Mouse (Mus musculus) hindbrain, embryonic 13.5 days (tissue): ENCODE measurements around the gene Nsdhl. TPM values are rescaled to one million over a fixed set of nuclear protein-coding genes. Genes with fewer than 3 reads are reported as not detected.
A peak's percentile ranks its signal among the peaks of the same experiment; 100 is the strongest.

Experiments used
- ATAC-seq: fragments of 200-750 bp; cut with Nextera tagmentation; 2 replicates; pipeline ENCODE4 v1.8.0; 2017; ENCODE audit warnings: moderate TSS enrichment; ENCODE audit not compliant: low FRiP score
- H3K27ac ChIP-seq: fragments of 300-500 bp; sonication (generic); 2 replicates; pipeline ENCODE4 v1.5.1; 2015; ENCODE audit warnings: inconsistent platforms, mild to moderate bottlenecking, moderate library complexity
- H3K27me3 ChIP-seq: fragments of 300-500 bp; sonication (generic); 2 replicates; pipeline ENCODE4 v1.6.1; 2015; ENCODE audit warnings: mild to moderate bottlenecking, inconsistent platforms
- H3K36me3 ChIP-seq: fragments of 300-500 bp; sonication (generic); 2 replicates; pipeline ENCODE4 v1.6.1; 2015; ENCODE audit warnings: mild to moderate bottlenecking, inconsistent platforms
- H3K4me1 ChIP-seq: fragments of 300-500 bp; sonication (generic); replicated peaks from 2 replicates; pipeline ENCODE4 v1.6.1; 2015; ENCODE audit warnings: inconsistent platforms
- H3K4me2 ChIP-seq: fragments of 300-500 bp; sonication (generic); 2 replicates; pipeline ENCODE4 v1.6.1; 2015; ENCODE audit warnings: inconsistent platforms, mild to moderate bottlenecking, moderate library complexity
- H3K4me3 ChIP-seq: fragments of 300-500 bp; sonication (generic); 2 replicates; pipeline ENCODE4 v1.5.1; 2015; ENCODE audit warnings: mild to moderate bottlenecking, inconsistent platforms
- H3K9ac ChIP-seq: fragments of 300-500 bp; sonication (generic); 2 replicates; pipeline ENCODE4 v1.6.1; 2015; ENCODE audit warnings: mild to moderate bottlenecking, inconsistent platforms
- H3K9me3 ChIP-seq: fragments of 300-500 bp; sonication (generic); 2 replicates; pipeline ENCODE4 v1.6.1; 2016; ENCODE audit warnings: inconsistent platforms
- WGBS: fragments of 180-500 bp; shearing (Covaris S2); methylation state at CpG from one replicate; pipeline ENCODE4 v1.1.7; 2015; 5-methylcytosine and 5-hydroxymethylcytosine counted together
- polyA plus RNA-seq: library from polyadenylated mRNA; unstranded; fragments of >200 nt; fragmentation: Nextera tagmentation; extraction: Ambion mirVana; gene quantifications from 2 replicates; pipeline ENCODE4 v1.2.1, GENCODE M21; 2015

The Nsdhl gene
- polyA plus RNA-seq, 1 experiment from 2014 or later, result 44.4 TPM

DNA sequence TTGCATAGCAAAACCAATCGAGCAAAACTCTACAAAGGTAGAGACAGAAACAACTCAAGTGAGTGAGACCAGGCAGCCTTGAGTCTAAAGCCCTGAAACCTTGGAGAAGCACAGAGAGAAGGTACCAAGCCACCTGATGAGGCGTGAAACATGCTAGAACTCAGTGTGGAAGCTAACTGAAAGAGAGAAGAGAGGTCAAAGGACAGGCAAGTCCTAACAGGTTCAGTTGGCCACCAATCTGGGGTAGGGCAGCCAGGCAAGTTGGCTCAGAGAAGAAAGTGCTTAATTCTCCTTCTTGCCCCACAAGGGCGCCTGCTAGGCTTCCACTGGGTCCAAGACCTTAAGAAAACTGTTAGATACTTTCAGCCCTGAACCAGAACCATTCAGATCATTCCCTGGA is 43.2 kb downstream of the Nsdhl start:
- no peaks in the 10 kb centered on the region for H3K9me3 ChIP-seq
- ATAC-seq, result no peak
- no peak overlapping the region for H3K9ac ChIP-seq
- peaks cover 16% of the 10 kb centered on the region for H3K36me3 ChIP-seq
- no peaks in the 10 kb centered on the region for H3K27me3 ChIP-seq
- H3K27ac ChIP-seq, result no peak overlapping the region
- no peak overlapping the region for H3K4me2 ChIP-seq
- no peak overlapping the region for H3K4me3 ChIP-seq
- WGBS, result 80% methylated on average over 3 of the region's 3 CpGs
- no peaks in the 10 kb centered on the region for H3K4me1 ChIP-seq

DNA sequence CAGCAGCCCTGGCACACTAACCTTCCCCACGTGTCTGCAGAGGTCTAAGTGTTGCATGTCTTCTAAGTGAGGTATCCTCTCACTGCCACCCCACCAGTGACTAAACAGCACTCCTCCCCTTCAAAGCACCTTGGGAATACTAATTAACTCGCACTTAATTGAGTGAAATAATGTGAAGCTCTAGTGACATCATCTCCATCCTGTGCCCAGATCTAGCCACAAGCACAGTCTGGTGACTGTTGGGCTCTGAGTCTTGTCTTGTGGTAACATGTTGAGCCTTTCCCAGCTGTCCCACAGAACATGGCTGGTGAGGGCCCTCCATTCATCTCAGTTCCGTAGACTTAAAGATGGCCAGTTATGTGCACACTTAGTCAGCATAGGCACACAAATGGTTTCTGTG is 44.4 kb downstream of the Nsdhl start:
- no peaks in the 10 kb centered on the region for H3K9me3 ChIP-seq
- no peak for ATAC-seq
- 82% methylated on average over 3 of the region's 3 CpGs for WGBS

DNA sequence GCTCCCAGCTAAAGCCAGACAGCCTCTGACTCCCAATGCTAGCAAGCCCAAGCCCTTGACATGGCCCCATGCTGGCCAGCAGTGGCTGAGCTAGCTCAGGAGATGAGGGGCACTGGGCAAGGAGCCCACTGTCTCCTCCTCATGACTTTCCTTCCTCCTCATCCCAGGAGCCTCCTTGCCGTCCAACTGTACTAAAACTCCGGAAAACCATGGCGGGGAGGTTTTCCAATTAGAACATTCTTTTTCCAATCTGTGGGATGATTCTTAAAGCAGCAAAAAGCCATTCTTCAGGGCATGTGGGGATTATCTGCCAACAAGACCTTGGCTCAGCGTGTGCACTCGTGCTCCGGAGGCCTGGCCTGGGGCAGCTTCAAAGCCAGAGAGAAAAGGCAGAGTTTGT is 64.5 kb downstream of the Nsdhl start:
- H3K9me3 ChIP-seq, result no peaks in the 10 kb centered on the region
- peaks cover 11% of the 10 kb centered on the region; the same call in 1 of the 2 replicates for H3K27me3 ChIP-seq
- no peak for ATAC-seq
- no peaks in the 10 kb centered on the region for H3K36me3 ChIP-seq
- no peaks in the 10 kb centered on the region for H3K4me1 ChIP-seq
- 82% methylated on average over 6 of the region's 6 CpGs for WGBS
- H3K4me2 ChIP-seq, result no peak overlapping the region
- H3K27ac ChIP-seq, result no peak overlapping the region
- no peak overlapping the region for H3K4me3 ChIP-seq
- no peak overlapping the region for H3K9ac ChIP-seq

More for the DNA sequence above, 44.4 kb downstream of the Nsdhl start:
- no peak overlapping the region for H3K27ac ChIP-seq
- H3K36me3 ChIP-seq, result peaks cover 11% of the 10 kb centered on the region
- H3K4me3 ChIP-seq, result no peak overlapping the region
- no peaks in the 10 kb centered on the region for H3K27me3 ChIP-seq
- no peak overlapping the region for H3K9ac ChIP-seq
- no peak overlapping the region for H3K4me2 ChIP-seq
- H3K4me1 ChIP-seq, result no peaks in the 10 kb centered on the region

DNA sequence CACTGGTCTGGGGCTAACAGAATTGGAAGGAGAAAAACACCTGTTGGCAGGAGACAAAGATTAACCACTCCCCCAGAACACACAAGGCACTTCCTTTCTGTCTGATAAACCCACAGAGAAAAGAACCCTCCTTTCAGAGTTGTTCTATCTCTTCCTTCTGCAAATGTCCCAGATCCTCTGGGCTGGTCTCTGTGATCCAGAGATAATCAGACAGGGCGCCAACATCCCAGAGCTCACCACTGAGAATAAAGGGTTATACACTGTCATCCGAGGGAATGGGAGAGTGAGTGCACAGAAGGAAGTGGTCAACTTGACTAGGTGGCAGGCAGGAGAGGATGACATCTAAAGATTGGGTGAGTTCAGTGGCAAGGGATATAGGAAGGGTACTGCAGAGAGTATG is 67.2 kb downstream of the Nsdhl start:
- H3K9ac ChIP-seq, result no peak overlapping the region
- no peak overlapping the region for H3K4me2 ChIP-seq
- no peaks in the 10 kb centered on the region for H3K9me3 ChIP-seq
- peaks cover 11% of the 10 kb centered on the region; the same call in 1 of the 2 replicates for H3K27me3 ChIP-seq
- no peaks in the 10 kb centered on the region for H3K4me1 ChIP-seq
- no peak overlapping the region for H3K4me3 ChIP-seq
- H3K36me3 ChIP-seq, result no peaks in the 10 kb centered on the region
- 90% methylated on average over 2 of the region's 2 CpGs for WGBS
- no peak overlapping the region for H3K27ac ChIP-seq
- no peak for ATAC-seq

DNA sequence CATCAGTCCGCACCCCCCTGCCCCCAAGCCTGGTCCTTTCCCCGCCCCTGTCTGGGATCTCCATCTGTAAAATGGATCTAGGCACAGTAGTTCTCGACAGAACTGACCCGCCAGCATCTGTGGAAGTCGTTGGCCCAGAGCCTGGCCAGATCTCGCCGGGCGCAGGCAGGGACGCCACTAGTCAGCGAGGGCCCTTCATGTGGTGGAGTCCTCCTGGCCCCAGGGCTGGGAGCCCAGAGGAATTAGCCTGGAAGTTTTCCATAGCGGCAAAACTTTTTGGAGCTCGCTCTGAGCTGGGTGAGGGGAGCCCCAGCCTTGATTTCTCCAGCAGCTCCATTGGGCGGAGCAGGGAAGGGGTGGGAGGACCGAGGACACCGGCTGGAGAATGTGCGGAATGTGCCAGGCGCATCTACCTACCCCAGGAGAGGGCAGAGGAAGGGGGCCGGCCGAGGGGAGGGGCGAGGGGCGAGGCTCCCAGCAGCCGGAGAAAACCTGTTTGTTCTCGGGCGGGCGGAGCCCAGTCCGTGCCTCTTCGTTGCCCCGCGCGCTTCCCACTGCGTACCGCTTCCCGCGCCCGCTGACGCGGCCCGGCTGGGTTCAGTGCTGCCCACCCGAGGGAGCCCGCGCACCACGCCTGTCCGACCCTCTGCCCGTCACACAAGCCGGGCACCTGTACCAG is 68.6 kb downstream of the Nsdhl start, which contains the start of gene Zfp185:
Gene Zfp185 (plus strand): TSS at position 499 of the 679 bp plus-strand sequence.
- H3K36me3 ChIP-seq, result no peaks in the 10 kb centered on the region
- peak within 1 kb of the TSS; percentile 19; the same call in 1 of the 2 replicates for H3K9ac ChIP-seq
- peak; percentile 72 for ATAC-seq
- peak within 1 kb of the TSS; percentile 37 for H3K4me3 ChIP-seq
- 22% methylated on average over 42 of the region's 45 CpGs for WGBS
- no peak within 1 kb of the TSS for H3K27ac ChIP-seq
- H3K4me2 ChIP-seq, result peak within 1 kb of the TSS; percentile 60
- H3K9me3 ChIP-seq, result no peaks in the 10 kb centered on the region
- H3K4me1 ChIP-seq, result no peaks in the 10 kb centered on the region
- H3K27me3 ChIP-seq, result peaks cover 11% of the 10 kb centered on the region; the same call in 1 of the 2 replicates

DNA sequence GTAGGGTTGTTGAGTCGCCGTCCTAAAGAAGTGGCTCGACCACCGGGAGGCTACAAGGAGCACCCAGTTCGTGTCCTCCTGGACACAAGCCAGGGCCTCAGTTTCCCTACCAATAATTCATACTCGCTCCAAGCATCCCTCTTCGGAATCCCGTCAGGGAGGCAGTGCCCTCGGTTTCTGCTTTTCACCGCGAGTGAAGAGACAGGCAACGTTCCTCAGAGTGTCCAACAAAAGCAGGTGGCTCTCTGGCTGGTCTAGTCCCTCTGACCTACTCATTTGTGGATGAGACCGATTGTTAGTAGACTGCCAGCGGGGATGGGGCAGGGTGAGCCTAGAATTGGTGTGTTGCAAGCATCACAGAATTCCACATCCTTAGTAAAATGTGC is 69.2 kb downstream of the Nsdhl start:
- H3K27ac ChIP-seq, result no peak overlapping the region
- peaks cover 11% of the 10 kb centered on the region; the same call in 1 of the 2 replicates for H3K27me3 ChIP-seq
- H3K4me1 ChIP-seq, result no peaks in the 10 kb centered on the region
- peak overlapping the region; percentile 37 for H3K4me3 ChIP-seq
- no peaks in the 10 kb centered on the region for H3K36me3 ChIP-seq
- H3K9me3 ChIP-seq, result no peaks in the 10 kb centered on the region
- H3K4me2 ChIP-seq, result peak overlapping the region; percentile 60
- peak overlapping the region; percentile 19; the same call in 1 of the 2 replicates for H3K9ac ChIP-seq
- no peak for ATAC-seq
- 31% methylated on average over 14 of the region's 14 CpGs for WGBS

DNA sequence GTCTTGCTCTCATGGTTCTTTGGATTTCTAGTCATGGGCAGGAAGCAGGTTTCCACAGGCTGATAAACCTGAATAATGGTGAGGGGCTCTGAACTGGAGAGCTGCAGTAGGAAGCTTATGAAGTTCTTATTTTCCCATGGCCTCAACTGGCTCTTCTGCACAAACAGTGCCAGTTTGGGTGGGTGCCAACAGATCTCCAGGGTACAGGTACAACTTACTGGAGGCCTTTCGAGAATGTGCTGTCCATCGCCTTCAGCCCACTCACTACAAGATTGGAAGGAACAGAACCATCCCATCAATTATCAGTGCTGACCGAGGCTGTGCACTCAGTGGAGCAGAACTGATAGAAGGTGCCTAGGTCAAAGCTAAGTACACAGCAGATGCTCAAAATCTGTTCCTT is 70.1 kb downstream of the Nsdhl start:
- WGBS, result 89% methylated on average over 3 of the region's 3 CpGs
- Histone ChIP-seq H3K36me3 (no peaks in the 10 kb centered on the region), H3K4me3 (no peak overlapping the region), H3K27me3 (peaks cover 11% of the 10 kb centered on the region; the same call in 1 of the 2 replicates), H3K27ac (no peak overlapping the region), H3K9ac (no peak overlapping the region), H3K4me2 (no peak overlapping the region), H3K4me1 (no peaks in the 10 kb centered on the region), H3K9me3 (no peaks in the 10 kb centered on the region)
- no peak for ATAC-seq

DNA sequence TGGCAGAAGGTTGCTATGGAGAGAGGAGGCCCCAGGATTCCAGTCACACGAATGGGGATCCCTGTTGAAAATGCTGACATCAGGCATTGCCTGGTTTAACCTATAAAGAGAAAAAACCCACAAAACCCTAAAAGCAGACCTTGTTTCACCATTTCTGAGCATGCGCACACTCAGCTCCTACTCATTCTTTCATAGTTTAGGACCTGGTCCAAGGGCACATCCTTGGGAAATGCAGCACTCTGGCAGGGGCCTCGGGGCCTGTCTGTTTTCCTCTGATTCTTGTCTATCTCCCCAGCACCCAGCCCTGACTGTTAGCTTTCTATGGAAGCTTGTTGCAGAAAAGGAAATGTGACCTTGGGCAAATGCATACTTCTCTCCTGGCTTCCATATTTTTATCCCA is 72.2 kb downstream of the Nsdhl start:
- WGBS, result 74% methylated on average over 3 of the region's 3 CpGs

DNA sequence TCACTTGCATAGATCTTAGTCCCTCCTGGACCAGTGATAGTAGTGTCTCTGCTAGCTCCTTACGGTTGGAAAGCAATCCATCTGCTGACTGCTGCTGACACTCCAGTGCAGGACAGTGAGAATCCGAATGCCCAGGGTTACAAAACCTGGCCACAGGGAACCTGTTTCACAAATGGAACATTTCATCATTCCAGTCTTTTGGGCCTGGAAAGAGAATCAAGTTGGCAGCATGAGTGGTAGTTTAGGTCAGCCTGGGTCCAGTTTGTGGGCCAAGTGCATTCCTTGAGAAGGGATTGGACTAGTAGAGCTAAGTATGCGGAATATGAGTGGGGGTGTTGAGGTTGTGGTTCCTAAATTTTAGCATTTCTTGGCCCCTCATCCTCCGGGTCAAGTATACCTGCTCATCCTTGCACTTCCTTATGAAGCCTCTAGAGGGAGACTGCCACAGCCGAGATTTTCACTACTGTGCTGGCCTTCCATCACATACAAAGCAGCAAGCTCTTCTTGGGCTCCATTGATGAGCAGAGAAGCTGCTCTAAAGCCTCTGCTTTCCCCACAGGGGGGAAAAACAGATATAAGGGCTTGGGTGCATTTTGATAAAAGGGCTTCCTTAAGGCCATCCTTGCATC is 74.0 kb downstream of the Nsdhl start:
- no peak overlapping the region for H3K4me2 ChIP-seq
- H3K9me3 ChIP-seq, result no peaks in the 10 kb centered on the region
- H3K27ac ChIP-seq, result no peak overlapping the region
- WGBS, result 62% methylated on average over 5 of the region's 5 CpGs
- no peak overlapping the region for H3K9ac ChIP-seq
- no peak for ATAC-seq
- H3K36me3 ChIP-seq, result no peaks in the 10 kb centered on the region
- 0 out of 2 replicates have a peak, but pooled peaks cover 2% of the 10 kb centered on the region for H3K27me3 ChIP-seq
- no peak overlapping the region for H3K4me3 ChIP-seq
- H3K4me1 ChIP-seq, result no peaks in the 10 kb centered on the region

More for the DNA sequence above, 72.2 kb downstream of the Nsdhl start:
- no peak overlapping the region for H3K9ac ChIP-seq
- H3K4me3 ChIP-seq, result no peak overlapping the region
- no peak overlapping the region for H3K27ac ChIP-seq
- H3K9me3 ChIP-seq, result no peaks in the 10 kb centered on the region
- H3K4me1 ChIP-seq, result no peaks in the 10 kb centered on the region
- ATAC-seq, result no peak
- H3K27me3 ChIP-seq, result peaks cover 11% of the 10 kb centered on the region; the same call in 1 of the 2 replicates
- H3K4me2 ChIP-seq, result no peak overlapping the region
- H3K36me3 ChIP-seq, result no peaks in the 10 kb centered on the region

DNA sequence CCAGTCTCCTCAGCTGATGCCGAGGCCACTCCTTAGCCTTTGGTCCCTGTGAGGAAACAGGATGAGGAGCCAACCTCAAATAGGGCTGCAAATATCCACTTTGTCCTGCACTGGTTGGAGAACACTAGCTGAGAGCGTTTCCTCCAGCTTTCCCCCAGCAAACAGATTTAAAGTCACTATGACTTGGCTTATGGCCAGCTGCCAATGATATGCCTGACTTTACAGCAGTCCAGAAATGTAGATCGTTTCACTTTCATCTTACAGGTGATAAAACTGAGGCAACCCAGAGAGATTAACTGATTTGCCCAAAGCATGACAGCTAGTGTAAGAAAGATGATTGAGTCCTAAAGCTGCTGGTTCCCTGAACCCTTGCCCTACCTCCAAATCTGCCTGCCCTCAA is 77.2 kb downstream of the Nsdhl start:
- WGBS, result 81% methylated on average over 3 of the region's 3 CpGs
- Histone ChIP-seq H3K9ac (no peak overlapping the region), H3K4me1 (no peaks in the 10 kb centered on the region), H3K4me3 (no peak overlapping the region), H3K27ac (no peak overlapping the region), H3K27me3 (no peaks in the 10 kb centered on the region), H3K9me3 (no peaks in the 10 kb centered on the region), H3K4me2 (no peak overlapping the region), H3K36me3 (no peaks in the 10 kb centered on the region)
- no peak for ATAC-seq

DNA sequence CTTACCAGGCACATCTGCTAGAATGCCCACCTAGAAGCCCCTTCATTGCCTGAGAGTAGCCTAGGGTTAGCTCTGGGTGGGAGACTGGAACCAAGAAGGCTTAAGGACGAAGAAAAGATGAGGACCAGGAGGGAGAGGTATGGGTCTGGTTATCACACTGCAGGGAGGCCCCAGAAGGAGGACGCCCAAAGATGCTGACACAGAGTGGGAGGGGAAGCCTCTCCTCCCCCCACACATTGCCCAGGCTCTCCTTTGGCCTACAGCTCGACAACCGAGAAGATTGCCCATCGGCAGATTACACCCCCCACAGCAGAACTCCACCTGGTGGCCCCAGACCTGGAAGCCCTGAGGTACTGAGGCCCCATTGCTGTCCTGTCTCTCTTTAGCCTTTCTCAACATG is 84.8 kb downstream of the Nsdhl start:
- Histone ChIP-seq H3K27me3 (no peaks in the 10 kb centered on the region), H3K4me1 (no peaks in the 10 kb centered on the region), H3K36me3 (no peaks in the 10 kb centered on the region), H3K27ac (no peak overlapping the region), H3K9me3 (no peaks in the 10 kb centered on the region), H3K9ac (no peak overlapping the region), H3K4me2 (no peak overlapping the region), H3K4me3 (no peak overlapping the region)
- WGBS, result 78% methylated on average over 3 of the region's 5 CpGs
- ATAC-seq, result no peak

DNA sequence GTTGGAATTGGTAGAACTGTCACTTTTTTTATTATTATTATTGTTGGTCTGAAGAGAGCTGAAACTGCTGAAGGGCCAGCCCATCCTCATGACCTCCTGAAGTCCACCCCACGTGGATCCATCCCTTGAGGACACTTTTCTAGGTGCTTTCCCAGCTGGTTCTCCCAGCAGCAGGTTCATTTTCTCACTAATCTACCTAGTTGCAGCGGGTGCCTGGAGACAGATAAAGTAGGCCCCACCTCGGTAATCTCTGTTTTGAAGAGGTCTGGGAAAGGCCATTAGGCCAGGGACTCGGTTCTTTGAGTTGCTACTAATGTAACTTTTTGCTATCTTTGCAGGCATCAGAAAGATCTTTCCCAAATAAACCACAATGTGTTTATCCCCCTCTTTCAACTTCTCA is 87.3 kb downstream of the Nsdhl start:
- H3K36me3 ChIP-seq, result no peaks in the 10 kb centered on the region
- H3K9ac ChIP-seq, result no peak overlapping the region
- no peak overlapping the region for H3K4me2 ChIP-seq
- H3K27ac ChIP-seq, result no peak overlapping the region
- no peaks in the 10 kb centered on the region for H3K27me3 ChIP-seq
- 83% methylated on average over 4 of the region's 4 CpGs for WGBS
- H3K4me3 ChIP-seq, result no peak overlapping the region
- H3K4me1 ChIP-seq, result no peaks in the 10 kb centered on the region
- no peaks in the 10 kb centered on the region for H3K9me3 ChIP-seq
- ATAC-seq, result no peak
